Mouse (Mus musculus): ENCODE measurements at regions not wholly inside any gene's neighbourhood (a gene's known extent, or its start where the extent isn't known, plus 50 kb on each side); places are given as distances from the start of the nearest gene placed in this dataset.
"Not testable (repeated sequence)": the region's sequence is repeated elsewhere in the genome, so short reads cannot be mapped to it uniquely, and the experiment has no call there.

DNA sequence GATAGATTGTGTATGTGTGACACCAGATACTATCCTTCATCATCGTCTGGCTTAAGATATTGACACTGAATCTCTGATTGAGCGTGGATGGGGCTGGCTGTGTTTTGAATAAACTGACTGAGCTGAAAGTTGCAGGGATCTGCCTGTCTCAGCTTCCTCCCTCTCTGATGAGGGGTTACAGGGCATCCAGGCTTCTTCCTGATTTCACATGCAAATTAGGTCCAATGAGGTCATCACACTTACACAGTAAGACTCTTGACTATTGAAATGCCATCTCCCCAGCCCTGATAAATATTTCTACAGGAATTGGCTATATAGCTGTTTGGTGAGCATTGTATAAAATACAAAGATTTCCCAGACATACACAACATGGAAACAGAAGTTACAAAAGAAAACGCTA lies 113.1 kb upstream of the Adgrl2 start:
- no peak for DNase-seq

DNA sequence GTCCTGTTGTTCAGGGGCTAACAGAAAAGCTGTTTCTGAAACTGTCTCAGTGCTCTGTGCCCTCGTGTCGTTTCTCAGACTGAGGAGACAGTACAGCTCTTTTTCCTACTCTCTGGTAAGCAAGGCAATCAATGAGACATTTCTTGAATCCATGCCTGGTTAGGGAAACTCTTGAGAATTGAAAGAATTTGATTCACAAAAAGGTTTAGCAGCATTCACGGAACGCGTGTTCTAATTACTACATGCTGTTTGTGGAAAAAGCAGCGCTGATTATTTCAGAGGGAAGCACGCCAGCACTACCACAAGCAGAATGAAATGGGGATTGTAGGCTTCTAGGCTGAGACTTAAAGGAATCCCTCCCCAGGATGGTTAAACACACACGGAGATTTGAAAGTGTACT lies 112.5 kb upstream of the Adgrl2 start:
- DNase-seq = no peak

- DNase-seq = no peak
Observed at GRCm38 (mm10) chr3:149101785-149102184, 111.4 kb upstream of the Adgrl2 start.

GRCm38 (mm10) chr3:149098764-149099163 lies 108.4 kb upstream of the Adgrl2 start:
- DNase-seq = no peak

GRCm38 (mm10) chr3:149097026-149097425 lies 106.7 kb upstream of the Adgrl2 start:
- no peak for DNase-seq

DNA sequence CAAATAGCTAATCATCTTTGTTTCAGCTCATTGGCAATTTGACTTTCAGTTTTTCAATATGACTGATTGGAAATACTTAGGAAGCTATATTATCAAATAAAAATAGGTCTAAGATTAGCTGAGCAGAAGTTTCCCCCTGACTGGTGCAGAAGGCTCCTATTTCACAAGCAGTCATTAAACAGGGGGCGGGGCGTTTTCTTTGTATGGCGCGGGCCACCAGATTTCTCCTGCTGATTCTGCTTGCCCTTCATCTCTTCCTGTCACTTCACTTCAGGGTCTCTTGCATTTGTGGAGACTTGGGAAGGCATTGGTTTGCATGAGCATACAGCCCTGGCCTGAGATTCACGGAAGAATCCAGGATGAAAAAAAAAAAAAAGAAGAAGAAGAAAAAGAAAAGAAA lies 102.3 kb upstream of the Adgrl2 start:
- DNase-seq = no peak

GRCm38 (mm10) chr3:149090103-149090502 lies 99.7 kb upstream of the Adgrl2 start:
- DNase-seq = no peak

- no peak for DNase-seq
Observed at GRCm38 (mm10) chr3:149088621-149089128, 98.3 kb upstream of the Adgrl2 start.

DNA sequence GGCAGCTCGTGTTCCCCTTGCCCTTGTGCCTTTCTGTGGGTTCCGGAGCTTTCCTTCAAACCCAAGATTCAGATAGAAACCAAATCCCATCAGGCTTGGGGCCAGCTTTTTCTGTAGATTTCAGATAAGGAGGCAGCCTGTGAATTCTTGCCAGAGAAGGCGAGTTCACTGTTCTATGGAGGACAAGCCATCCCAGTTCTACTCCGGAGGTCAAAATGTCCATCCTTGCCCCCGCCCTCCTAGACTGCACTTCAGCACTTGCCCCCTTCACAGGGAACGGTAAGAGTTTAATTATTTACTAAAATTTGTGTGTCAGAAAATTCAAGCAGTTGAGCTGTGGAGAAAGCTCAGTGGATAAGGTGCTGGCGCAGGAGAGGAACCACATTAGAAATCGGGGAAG lies 97.1 kb upstream of the Adgrl2 start:
- DNase-seq = no peak

DNA sequence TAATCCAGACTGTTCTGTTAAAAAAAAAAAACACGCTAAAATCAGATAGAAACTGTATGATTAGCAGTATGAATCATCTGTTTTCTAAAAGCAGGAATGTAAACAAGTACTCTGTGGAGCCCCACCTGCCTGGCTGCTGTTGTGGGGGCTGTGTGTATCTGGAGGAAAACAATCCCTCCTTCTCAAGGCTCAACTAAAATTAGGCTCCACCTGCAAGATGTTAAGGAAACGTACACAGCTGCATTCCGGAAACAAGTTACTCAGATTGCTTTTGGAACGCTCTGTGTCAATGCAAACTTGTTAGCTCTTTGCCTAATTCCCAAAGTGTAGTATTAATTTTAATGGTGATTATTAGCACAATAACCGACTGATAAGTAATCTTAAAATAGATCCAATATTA lies 96.3 kb upstream of the Adgrl2 start:
- DNase-seq = no peak

DNA sequence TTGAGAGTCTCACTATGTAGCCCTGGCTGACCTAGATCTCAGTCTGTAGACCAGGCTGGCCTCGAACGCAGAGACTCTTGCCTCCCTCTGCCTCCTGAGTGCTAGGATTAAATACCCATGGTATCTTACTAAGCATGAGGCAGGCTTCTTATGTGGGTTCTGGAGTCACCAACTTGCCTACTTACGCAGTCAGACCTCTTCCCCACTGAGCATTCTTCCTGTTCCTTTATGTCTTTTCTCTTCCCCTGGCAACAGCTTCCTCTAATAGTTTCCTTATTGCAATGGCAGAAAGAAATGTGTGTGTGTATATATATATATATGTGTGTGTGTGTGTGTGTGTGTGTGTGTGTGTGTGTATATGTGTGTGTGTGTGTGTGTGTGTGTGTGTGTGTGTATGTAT lies 95.7 kb upstream of the Adgrl2 start:
- no peak for DNase-seq

DNA sequence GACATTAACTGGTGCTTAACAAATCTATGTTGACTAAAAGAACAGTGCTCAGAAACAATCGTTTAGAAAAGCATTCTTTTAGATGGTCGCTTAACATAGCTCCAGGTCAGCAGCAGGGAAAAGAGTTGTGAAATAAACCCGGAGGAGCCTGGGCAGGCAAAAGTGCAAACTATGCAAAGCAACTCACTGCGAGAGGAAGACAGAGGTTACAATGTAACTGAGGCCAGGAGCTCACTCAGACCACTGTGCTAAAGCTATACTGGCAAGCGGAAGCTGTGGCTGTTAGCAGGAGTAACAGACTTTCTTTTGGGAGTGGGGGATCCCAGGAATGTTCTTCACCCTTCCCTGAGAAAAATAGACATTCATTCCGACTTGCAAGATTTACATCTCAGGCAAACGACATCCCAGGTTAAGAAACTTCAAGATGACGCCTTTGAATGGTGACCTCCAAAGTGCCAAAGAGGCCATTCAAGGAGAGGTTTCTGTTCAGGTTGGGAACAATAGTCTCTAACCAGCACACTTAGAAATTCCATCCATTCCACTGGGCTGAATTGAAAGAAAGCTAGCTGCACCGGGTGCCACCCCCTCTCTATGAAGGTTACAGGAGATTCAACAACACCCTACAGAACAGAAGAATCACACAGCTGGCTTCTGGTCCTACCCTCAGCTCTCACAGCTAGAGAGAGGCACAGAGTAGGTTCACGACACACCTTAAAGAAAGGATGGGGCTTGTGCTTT lies 94.7 kb upstream of the Adgrl2 start:
- no peak for DNase-seq

GRCm38 (mm10) chr3:149083391-149083790 lies 93.0 kb upstream of the Adgrl2 start:
- no peak for DNase-seq

DNA sequence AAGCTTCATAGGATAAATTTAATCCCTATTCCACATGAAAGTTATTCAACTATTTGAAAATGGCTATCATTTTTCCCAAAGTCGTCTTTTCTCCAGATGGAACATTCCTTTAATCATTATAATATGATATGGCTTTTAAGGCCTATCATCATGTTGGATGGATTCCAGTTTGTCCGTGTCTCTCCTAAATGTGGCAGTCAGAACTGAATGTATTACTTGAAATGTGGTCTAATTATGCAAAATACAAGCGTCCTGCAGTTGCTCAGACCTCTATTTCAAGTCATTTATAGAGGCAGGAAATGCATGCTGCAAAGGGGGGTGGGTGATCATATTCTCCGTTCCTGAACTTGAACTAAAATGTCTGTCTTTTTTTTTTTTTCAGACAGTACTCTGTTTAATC lies 88.5 kb upstream of the Adgrl2 start:
- no peak for DNase-seq

- DNase-seq = no peak
Observed at GRCm38 (mm10) chr3:149076928-149077551, 86.7 kb upstream of the Adgrl2 start.

DNA sequence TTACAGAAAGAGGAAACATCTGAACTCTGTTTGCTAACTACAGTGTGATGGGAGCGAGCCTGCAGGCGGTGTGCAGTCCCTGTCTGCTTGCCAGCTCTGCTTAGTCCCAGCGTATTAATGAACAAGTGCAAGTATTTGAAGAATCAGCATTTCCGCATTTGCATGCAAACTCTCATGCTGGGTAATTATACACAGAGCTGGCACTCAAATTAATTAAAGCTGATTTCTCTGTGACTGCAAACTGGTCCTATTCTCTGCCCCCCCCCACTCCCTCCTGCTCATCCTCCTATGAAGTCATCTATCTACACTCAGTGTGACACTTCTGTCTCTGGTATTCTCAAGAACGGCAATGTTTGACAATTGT lies 85.1 kb upstream of the Adgrl2 start:
- DNase-seq = no peak

DNA sequence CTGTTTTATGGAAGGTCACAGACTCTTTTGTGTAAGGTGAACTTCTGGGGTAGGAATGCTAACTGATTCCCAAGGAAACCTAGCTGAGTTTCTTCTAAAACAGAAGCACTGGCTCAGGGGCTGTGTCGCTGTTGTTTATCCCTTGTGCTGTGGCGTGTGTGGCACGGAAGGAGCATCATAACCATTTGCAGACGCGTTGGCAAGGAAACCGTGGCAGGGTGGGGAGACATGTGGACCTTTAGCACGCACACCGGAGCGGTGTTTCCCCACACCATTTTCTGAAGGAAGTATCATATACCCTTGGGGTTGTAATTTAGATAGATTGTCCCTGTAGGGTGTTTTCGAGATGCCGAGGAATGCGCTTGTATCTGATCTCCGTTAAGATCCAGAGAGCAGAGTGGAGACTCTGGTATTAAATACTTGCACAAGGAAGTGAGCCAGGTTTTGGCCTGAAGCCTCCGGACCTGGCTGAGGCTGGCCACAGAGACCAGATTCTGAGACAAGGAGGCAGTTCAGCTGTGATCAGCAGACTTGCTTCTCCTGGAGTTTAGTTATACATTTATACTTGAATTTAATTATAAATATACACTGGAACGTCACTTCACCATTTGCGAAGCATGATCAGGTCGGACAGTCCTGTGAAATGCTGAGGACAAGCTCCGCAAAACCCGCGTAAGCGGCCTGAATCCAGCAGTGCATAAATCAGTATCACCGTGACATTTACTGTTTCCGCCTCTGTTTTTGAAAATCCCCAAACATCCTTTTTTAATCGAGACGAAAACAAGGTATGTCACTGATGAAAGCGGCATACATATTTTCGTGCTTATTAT lies 84.5 kb upstream of the Adgrl2 start:
- no peak for DNase-seq

GRCm38 (mm10) chr3:149070201-149070600 lies 79.8 kb upstream of the Adgrl2 start:
- DNase-seq = no peak

- DNase-seq = no peak
Observed at GRCm38 (mm10) chr3:149069436-149069835, 79.1 kb upstream of the Adgrl2 start.

GRCm38 (mm10) chr3:149068821-149069220 lies 78.5 kb upstream of the Adgrl2 start:
- no peak for DNase-seq

DNA sequence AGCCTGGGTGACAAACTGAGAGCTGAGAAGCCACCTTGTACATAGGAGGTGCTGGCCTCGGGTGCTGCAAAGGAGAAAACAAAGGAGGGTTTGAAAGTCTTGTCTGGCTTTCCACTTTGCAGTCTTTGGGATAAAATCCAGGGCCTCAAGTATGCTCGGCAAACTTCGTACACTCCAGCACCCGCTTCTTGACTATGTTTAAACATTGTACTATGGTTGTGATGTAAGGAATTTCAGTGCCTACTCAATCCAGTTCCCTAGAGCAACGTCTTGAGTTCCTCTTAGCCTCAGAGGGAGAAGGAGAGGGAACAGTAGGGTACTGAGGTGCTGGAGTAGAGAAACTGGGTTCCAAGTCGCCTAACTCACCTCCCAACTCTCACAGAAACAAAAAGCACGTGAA lies 77.4 kb upstream of the Adgrl2 start:
- no peak for DNase-seq

GRCm38 (mm10) chr3:149055077-149055476 lies 64.7 kb upstream of the Adgrl2 start:
- no peak for DNase-seq

GRCm38 (mm10) chr3:149052295-149052902 lies 62.0 kb upstream of the Adgrl2 start:
- DNase-seq = not testable (repeated sequence)
